Mouse (Mus musculus): Measurements from ENCODE around the gene Chmp6. TPM values are rescaled to one million over a fixed set of nuclear protein-coding genes. Genes with fewer than 3 reads are reported as not detected.

Gene Chmp6
- polyA plus RNA-seq, 1 experiment from 2014 or later, result 116 TPM

GRCm38 (mm10) chr11:119941794-119942193 is 28.6 kb downstream of the Chmp6 start:
- Histone ChIP-seq H3K9ac (no peak overlapping the region), H3K9me3 (no peaks in the 10 kb centered on the region), H3K27ac (peak overlapping the region; percentile 3; the same call in 1 of the 2 replicates), H3K36me3 (replicated peaks) (no peaks in the 10 kb centered on the region), H3K27me3 (replicated peaks) (peaks cover 13% of the 10 kb centered on the region), H3K4me1 (peaks cover 31% of the 10 kb centered on the region), H3K4me2 (peak overlapping the region; percentile 78), H3K4me3 (peak overlapping the region; percentile 68)
- 4% methylated on average over 8 of the region's 8 CpGs for WGBS
- ATAC-seq (replicated peaks), result no peak

- peak overlapping the region; percentile 68 for H3K4me3 ChIP-seq
- H3K4me2 ChIP-seq, result peak overlapping the region; percentile 78
- no peaks in the 10 kb centered on the region for H3K9me3 ChIP-seq
- H3K27me3 ChIP-seq (replicated peaks), result peaks cover 13% of the 10 kb centered on the region
- peak overlapping the region; percentile 51 for H3K9ac ChIP-seq
- peak overlapping the region; percentile 69 for H3K27ac ChIP-seq
- peaks cover 28% of the 10 kb centered on the region for H3K4me1 ChIP-seq
- ATAC-seq (replicated peaks), result peak; percentile 74
- WGBS, result under 1% methylated on average over 42 of the region's 43 CpGs
- H3K36me3 ChIP-seq (replicated peaks), result no peaks in the 10 kb centered on the region
These were observed 29.0 kb downstream of the Chmp6 start for GRCm38 (mm10) chr11:119942201-119942726.

- Histone ChIP-seq H3K27me3 (replicated peaks) (peaks cover 13% of the 10 kb centered on the region), H3K4me2 (peak within 1 kb of the TSS; percentile 78), H3K4me1 (peaks cover 25% of the 10 kb centered on the region), H3K9ac (peak within 1 kb of the TSS; percentile 51), H3K9me3 (no peaks in the 10 kb centered on the region), H3K27ac (peak within 1 kb of the TSS; percentile 69), H3K36me3 (replicated peaks) (no peaks in the 10 kb centered on the region), H3K4me3 (peak within 1 kb of the TSS; percentile 68)
- ATAC-seq (replicated peaks), result peak; percentile 97
- WGBS, result under 1% methylated on average over 63 of the region's 79 CpGs
These were observed 29.6 kb downstream of the Chmp6 start, which contains the start of gene Baiap2 for GRCm38 (mm10) chr11:119942727-119943427. TSS of gene Baiap2 (plus strand) at chr11:119942763.

GRCm38 (mm10) chr11:119943428-119943988 is 30.3 kb downstream of the Chmp6 start:
- Histone ChIP-seq H3K9me3 (no peaks in the 10 kb centered on the region), H3K36me3 (replicated peaks) (no peaks in the 10 kb centered on the region), H3K4me2 (peak overlapping the region; percentile 78), H3K27ac (no peak overlapping the region), H3K9ac (peak overlapping the region; percentile 49), H3K4me1 (peaks cover 25% of the 10 kb centered on the region), H3K27me3 (replicated peaks) (peaks cover 13% of the 10 kb centered on the region), H3K4me3 (peak overlapping the region; percentile 68)
- 6% methylated on average over 32 of the region's 32 CpGs for WGBS
- ATAC-seq (replicated peaks), result peak; percentile 37; the same call in 1 of the 2 replicates

- Histone ChIP-seq H3K4me3 (no peak overlapping the region), H3K4me1 (peaks cover 25% of the 10 kb centered on the region), H3K9me3 (no peaks in the 10 kb centered on the region), H3K36me3 (replicated peaks) (no peaks in the 10 kb centered on the region), H3K4me2 (no peak overlapping the region), H3K27ac (no peak overlapping the region), H3K9ac (no peak overlapping the region), H3K27me3 (replicated peaks) (peaks cover 12% of the 10 kb centered on the region)
- WGBS, result 84% methylated on average over 7 of the region's 7 CpGs
- no peak for ATAC-seq (replicated peaks)
These were observed 32.1 kb downstream of the Chmp6 start for GRCm38 (mm10) chr11:119945343-119945742.

GRCm38 (mm10) chr11:119947426-119947825 is 34.2 kb downstream of the Chmp6 start:
- Histone ChIP-seq H3K9me3 (no peaks in the 10 kb centered on the region), H3K4me2 (no peak overlapping the region), H3K9ac (no peak overlapping the region), H3K4me1 (peaks cover 13% of the 10 kb centered on the region), H3K27ac (no peak overlapping the region), H3K27me3 (replicated peaks) (no peaks in the 10 kb centered on the region), H3K4me3 (no peak overlapping the region), H3K36me3 (replicated peaks) (no peaks in the 10 kb centered on the region)
- 100% methylated on average over 1 of the region's 1 CpGs for WGBS
- no peak for ATAC-seq (replicated peaks)

GRCm38 (mm10) chr11:119947897-119948296 is 34.7 kb downstream of the Chmp6 start:
- Histone ChIP-seq H3K9me3 (no peaks in the 10 kb centered on the region), H3K4me1 (peaks cover 13% of the 10 kb centered on the region), H3K4me2 (no peak overlapping the region), H3K9ac (no peak overlapping the region), H3K36me3 (replicated peaks) (no peaks in the 10 kb centered on the region), H3K4me3 (no peak overlapping the region), H3K27ac (no peak overlapping the region), H3K27me3 (replicated peaks) (no peaks in the 10 kb centered on the region)
- WGBS, result 48% methylated on average over 2 of the region's 2 CpGs
- ATAC-seq (replicated peaks), result no peak

- H3K27ac ChIP-seq, result no peak overlapping the region
- H3K36me3 ChIP-seq (replicated peaks), result no peaks in the 10 kb centered on the region
- 75% methylated on average over 4 of the region's 4 CpGs for WGBS
- H3K9me3 ChIP-seq, result no peaks in the 10 kb centered on the region
- H3K4me2 ChIP-seq, result no peak overlapping the region
- no peak overlapping the region for H3K9ac ChIP-seq
- no peak for ATAC-seq (replicated peaks)
- H3K27me3 ChIP-seq (replicated peaks), result no peaks in the 10 kb centered on the region
- H3K4me3 ChIP-seq, result no peak overlapping the region
- peaks cover 11% of the 10 kb centered on the region for H3K4me1 ChIP-seq
These were observed 35.1 kb downstream of the Chmp6 start for GRCm38 (mm10) chr11:119948305-119948704.

GRCm38 (mm10) chr11:119948803-119949202 is 35.6 kb downstream of the Chmp6 start:
- ATAC-seq (replicated peaks), result no peak
- H3K27ac ChIP-seq, result no peak overlapping the region

GRCm38 (mm10) chr11:119950535-119950934 is 37.3 kb downstream of the Chmp6 start:
- H3K9me3 ChIP-seq, result no peaks in the 10 kb centered on the region
- no peaks in the 10 kb centered on the region for H3K4me1 ChIP-seq
- no peak overlapping the region for H3K4me2 ChIP-seq
- no peaks in the 10 kb centered on the region for H3K27me3 ChIP-seq (replicated peaks)
- H3K9ac ChIP-seq, result no peak overlapping the region
- 89% methylated on average over 3 of the region's 3 CpGs for WGBS
- no peak overlapping the region for H3K27ac ChIP-seq
- no peaks in the 10 kb centered on the region for H3K36me3 ChIP-seq (replicated peaks)
- no peak overlapping the region for H3K4me3 ChIP-seq
- no peak for ATAC-seq (replicated peaks)

More at GRCm38 (mm10) chr11:119948803-119949202, 35.6 kb downstream of the Chmp6 start:
- peaks cover 6% of the 10 kb centered on the region for H3K4me1 ChIP-seq
- H3K27me3 ChIP-seq (replicated peaks), result no peaks in the 10 kb centered on the region
- no peaks in the 10 kb centered on the region for H3K9me3 ChIP-seq
- H3K4me2 ChIP-seq, result no peak overlapping the region
- no peaks in the 10 kb centered on the region for H3K36me3 ChIP-seq (replicated peaks)
- 88% methylated on average over 2 of the region's 2 CpGs for WGBS
- no peak overlapping the region for H3K9ac ChIP-seq
- no peak overlapping the region for H3K4me3 ChIP-seq

GRCm38 (mm10) chr11:119951326-119951725 is 38.1 kb downstream of the Chmp6 start:
- WGBS, result 91% methylated on average over 6 of the region's 6 CpGs
- Histone ChIP-seq H3K4me3 (no peak overlapping the region), H3K9me3 (no peaks in the 10 kb centered on the region), H3K9ac (no peak overlapping the region), H3K27ac (no peak overlapping the region), H3K36me3 (replicated peaks) (no peaks in the 10 kb centered on the region), H3K4me1 (no peaks in the 10 kb centered on the region), H3K4me2 (no peak overlapping the region), H3K27me3 (replicated peaks) (no peaks in the 10 kb centered on the region)
- no peak for ATAC-seq (replicated peaks)

GRCm38 (mm10) chr11:119952429-119953224 is 39.4 kb downstream of the Chmp6 start:
- H3K9ac ChIP-seq, result no peak overlapping the region
- no peak overlapping the region for H3K4me3 ChIP-seq
- 61% methylated on average over 5 of the region's 5 CpGs for WGBS
- no peak overlapping the region for H3K4me2 ChIP-seq
- no peak for ATAC-seq (replicated peaks)
- H3K9me3 ChIP-seq, result no peaks in the 10 kb centered on the region
- no peak overlapping the region for H3K27ac ChIP-seq
- no peaks in the 10 kb centered on the region for H3K27me3 ChIP-seq (replicated peaks)
- no peaks in the 10 kb centered on the region for H3K4me1 ChIP-seq
- H3K36me3 ChIP-seq (replicated peaks), result no peaks in the 10 kb centered on the region
